Mouse (Mus musculus) lung, adult 10 weeks (tissue): ENCODE measurements around the gene Mup7. TPM values are rescaled to one million over a fixed set of nuclear protein-coding genes. Genes with fewer than 3 reads are reported as not detected.

Source experiments
- polyA plus RNA-seq: library from polyadenylated mRNA; stranded (reverse); fragments of 350-450 nt; fragmentation: Illumina TruSeq; extraction: RNeasy Lipid Tissue Mini Kit (QIAGEN cat#74804); gene quantifications from one replicate; pipeline ENCODE4 v1.2.3, GENCODE M21; 2014; ENCODE audit warnings: low read depth, low replicate concordance; ENCODE audit not compliant: insufficient read depth

Mup7 gene
- not detected for polyA plus RNA-seq

DNA sequence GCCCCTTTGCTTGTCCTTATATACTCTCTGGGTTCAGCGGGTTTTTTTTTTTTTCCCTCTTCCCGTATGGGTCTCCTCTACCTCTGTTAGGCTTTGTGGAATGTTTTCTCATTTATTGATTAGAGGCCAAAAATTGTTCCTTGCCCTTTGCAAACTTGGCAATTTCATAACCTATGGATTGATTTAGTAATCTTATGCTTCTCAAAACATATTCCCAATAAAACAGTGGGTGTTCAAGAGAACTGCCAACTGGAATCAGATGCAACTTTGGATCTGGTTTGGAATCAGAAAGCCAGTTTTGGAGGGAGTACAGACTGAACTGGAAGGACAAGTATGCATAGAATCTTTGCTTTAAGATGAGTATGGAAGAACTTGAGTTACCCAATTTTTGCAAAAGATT, at the start of gene Mup7:
Gene Mup7 (minus strand): TSS at position 101 of the 400 bp plus-strand sequence.

Other genes starting within 250 kb of the Mup7 start
- not detected for gene Slc46a2, start 155.4 kb downstream of the Mup7 start, polyA plus RNA-seq
- gene Mup4, start 109.8 kb downstream of the Mup7 start, polyA plus RNA-seq = not detected
- gene Mup6, start 106.2 kb downstream of the Mup7 start, polyA plus RNA-seq = not detected
- not detected for gene Mup2, start 83.8 kb upstream of the Mup7 start, polyA plus RNA-seq
- not detected for gene Mup8, start 152.1 kb upstream of the Mup7 start, polyA plus RNA-seq